Mouse (Mus musculus) hindbrain, embryonic 10.5 days (tissue): ENCODE data around the gene Wfdc2. TPM values are rescaled to one million over a fixed set of nuclear protein-coding genes. Genes with fewer than 3 reads are reported as not detected.

Experiments used
- DNase-seq: peaks from one replicate; pipeline ENCODE4 v3.0.0-alpha.2; 2017; ENCODE audit warnings: low spot score
- H3K27ac ChIP-seq: fragments of 300-500 bp; sonication (generic); 2 replicates; pipeline ENCODE4 v1.5.1; 2016; ENCODE audit warnings: mild to moderate bottlenecking, moderate library complexity
- H3K27me3 ChIP-seq: fragments of 300-500 bp; sonication (generic); 2 replicates; pipeline ENCODE4 v1.6.1; 2016; ENCODE audit warnings: mild to moderate bottlenecking; ENCODE audit not compliant: poor library complexity, insufficient read depth, severe bottlenecking
- H3K36me3 ChIP-seq: fragments of 300-500 bp; sonication (generic); 2 replicates; pipeline ENCODE4 v1.6.1; 2016; ENCODE audit warnings: mild to moderate bottlenecking, moderate library complexity
- H3K4me1 ChIP-seq: fragments of 300-500 bp; sonication (generic); replicated peaks from 2 replicates; pipeline ENCODE4 v1.6.1; 2016; ENCODE audit warnings: mild to moderate bottlenecking
- H3K4me3 ChIP-seq: fragments of 300-500 bp; sonication (generic); 2 replicates; pipeline ENCODE4 v1.5.1; 2016; ENCODE audit warnings: mild to moderate bottlenecking, moderate library complexity
- H3K9me3 ChIP-seq: fragments of 300-500 bp; sonication (generic); 2 replicates; pipeline ENCODE4 v1.6.1; 2016; ENCODE audit warnings: mild to moderate bottlenecking, moderate library complexity
- WGBS: fragments of 180-500 bp; shearing (Covaris S2); methylation state at CpG from one replicate; pipeline ENCODE4 v1.1.7; 2016; 5-methylcytosine and 5-hydroxymethylcytosine counted together
- polyA plus RNA-seq: library from polyadenylated mRNA; unstranded; fragments of >200 nt; fragmentation: Nextera tagmentation; extraction: Ambion mirVana; gene quantifications from 2 replicates; pipeline ENCODE4 v1.2.1, GENCODE M21; 2016

The Wfdc2 gene
- polyA plus RNA-seq: 27.6 and 64.4 TPM in 2 replicates

GRCm38 (mm10) chr2:164562391-164563188, at the start of gene Wfdc2:
Gene Wfdc2 (plus strand): TSS chr2:164562413.
- Histone ChIP-seq H3K27me3 (peaks cover 24% of the 10 kb centered on the region), H3K9me3 (peaks cover 5% of the 10 kb centered on the region; the same call in 1 of the 2 replicates), H3K27ac (peak within 1 kb of the TSS; percentile 91), H3K36me3 (peaks cover 13% of the 10 kb centered on the region), H3K4me1 (peaks cover 24% of the 10 kb centered on the region), H3K4me3 (peak within 1 kb of the TSS; percentile 69)
- peak; percentile 37 for DNase-seq
- 2% methylated on average over 24 of the region's 24 CpGs for WGBS

- H3K27me3 ChIP-seq: no peaks in the 10 kb centered on the region
- H3K9me3 ChIP-seq: no peaks in the 10 kb centered on the region
- H3K4me3 ChIP-seq: no peak overlapping the region
- H3K4me1 ChIP-seq: no peaks in the 10 kb centered on the region
- DNase-seq: no peak
- H3K27ac ChIP-seq: no peak overlapping the region
- H3K36me3 ChIP-seq: no peaks in the 10 kb centered on the region
- 76% methylated on average over 8 of the region's 8 CpGs for WGBS
Measured at GRCm38 (mm10) chr2:164513389-164513788, 48.8 kb upstream of the Wfdc2 start.

- H3K9me3 ChIP-seq: no peaks in the 10 kb centered on the region
- no peaks in the 10 kb centered on the region for H3K36me3 ChIP-seq
- 76% methylated on average over 3 of the region's 3 CpGs for WGBS
- no peak overlapping the region for H3K4me3 ChIP-seq
- H3K27ac ChIP-seq: no peak overlapping the region
- DNase-seq: no peak
- H3K4me1 ChIP-seq: no peaks in the 10 kb centered on the region
- no peaks in the 10 kb centered on the region for H3K27me3 ChIP-seq
Measured at GRCm38 (mm10) chr2:164514916-164515315, 47.3 kb upstream of the Wfdc2 start.

GRCm38 (mm10) chr2:164515897-164516296, 46.3 kb upstream of the Wfdc2 start:
- Histone ChIP-seq H3K27me3 (no peaks in the 10 kb centered on the region), H3K4me3 (no peak overlapping the region), H3K27ac (no peak overlapping the region), H3K36me3 (no peaks in the 10 kb centered on the region), H3K4me1 (no peaks in the 10 kb centered on the region; the same call in 1 of the 2 replicates), H3K9me3 (no peaks in the 10 kb centered on the region)
- 82% methylated on average over 9 of the region's 9 CpGs for WGBS
- no peak for DNase-seq

GRCm38 (mm10) chr2:164516592-164516991, 45.6 kb upstream of the Wfdc2 start:
- H3K27ac ChIP-seq: no peak overlapping the region
- no peak for DNase-seq
- no peak overlapping the region for H3K4me3 ChIP-seq
- 0 out of 2 replicates have a peak, but pooled peaks cover under 1% of the 10 kb centered on the region for H3K27me3 ChIP-seq
- WGBS: 91% methylated on average over 11 of the region's 11 CpGs
- no peaks in the 10 kb centered on the region for H3K9me3 ChIP-seq
- no peaks in the 10 kb centered on the region for H3K36me3 ChIP-seq
- H3K4me1 ChIP-seq: no peaks in the 10 kb centered on the region; the same call in 1 of the 2 replicates

- Histone ChIP-seq H3K36me3 (no peaks in the 10 kb centered on the region), H3K27ac (no peak overlapping the region), H3K4me3 (no peak overlapping the region), H3K27me3 (peaks cover 9% of the 10 kb centered on the region; the same call in 1 of the 2 replicates), H3K9me3 (no peaks in the 10 kb centered on the region), H3K4me1 (peaks cover 5% of the 10 kb centered on the region)
- DNase-seq: peak; percentile 63
- 32% methylated on average over 10 of the region's 10 CpGs for WGBS
Measured at GRCm38 (mm10) chr2:164517485-164518221, 44.6 kb upstream of the Wfdc2 start.

GRCm38 (mm10) chr2:164518266-164519170, 43.7 kb upstream of the Wfdc2 start:
- Histone ChIP-seq H3K36me3 (no peaks in the 10 kb centered on the region), H3K4me3 (no peak overlapping the region), H3K27ac (no peak overlapping the region), H3K4me1 (peaks cover 5% of the 10 kb centered on the region), H3K27me3 (peaks cover 15% of the 10 kb centered on the region; the same call in 1 of the 2 replicates), H3K9me3 (no peaks in the 10 kb centered on the region)
- WGBS: 70% methylated on average over 11 of the region's 11 CpGs
- DNase-seq: no peak

- Histone ChIP-seq H3K27me3 (peaks cover 15% of the 10 kb centered on the region; the same call in 1 of the 2 replicates), H3K4me3 (no peak overlapping the region), H3K9me3 (no peaks in the 10 kb centered on the region), H3K4me1 (peaks cover 5% of the 10 kb centered on the region), H3K36me3 (no peaks in the 10 kb centered on the region), H3K27ac (no peak overlapping the region)
- DNase-seq: no peak
- WGBS: 84% methylated on average over 6 of the region's 6 CpGs
Measured at GRCm38 (mm10) chr2:164519171-164519526, 43.1 kb upstream of the Wfdc2 start.

- peak; percentile 50 for DNase-seq
- Histone ChIP-seq H3K27me3 (peaks cover 15% of the 10 kb centered on the region; the same call in 1 of the 2 replicates), H3K36me3 (no peaks in the 10 kb centered on the region), H3K4me3 (no peak overlapping the region), H3K4me1 (peaks cover 5% of the 10 kb centered on the region), H3K9me3 (0 out of 2 replicates have a peak, but pooled peaks cover 4% of the 10 kb centered on the region), H3K27ac (no peak overlapping the region)
- 16% methylated on average over 3 of the region's 3 CpGs for WGBS
Measured at GRCm38 (mm10) chr2:164520782-164521181, 41.4 kb upstream of the Wfdc2 start.

- Histone ChIP-seq H3K9me3 (peaks cover 10% of the 10 kb centered on the region), H3K27ac (no peak overlapping the region), H3K4me3 (no peak overlapping the region), H3K4me1 (peaks cover 5% of the 10 kb centered on the region), H3K27me3 (peaks cover 15% of the 10 kb centered on the region; the same call in 1 of the 2 replicates), H3K36me3 (no peaks in the 10 kb centered on the region)
- 18% methylated on average over 11 of the region's 11 CpGs for WGBS
- DNase-seq: no peak
Measured at GRCm38 (mm10) chr2:164521841-164522240, 40.4 kb upstream of the Wfdc2 start.

GRCm38 (mm10) chr2:164522280-164522679, 39.9 kb upstream of the Wfdc2 start:
- no peak for DNase-seq
- Histone ChIP-seq H3K4me3 (no peak overlapping the region), H3K4me1 (peaks cover 5% of the 10 kb centered on the region), H3K27me3 (peaks cover 15% of the 10 kb centered on the region; the same call in 1 of the 2 replicates), H3K27ac (no peak overlapping the region), H3K36me3 (no peaks in the 10 kb centered on the region), H3K9me3 (peaks cover 13% of the 10 kb centered on the region)
- WGBS: 31% methylated on average over 8 of the region's 8 CpGs

GRCm38 (mm10) chr2:164523301-164523773, 38.9 kb upstream of the Wfdc2 start:
- no peak for DNase-seq
- H3K27me3 ChIP-seq: peaks cover 15% of the 10 kb centered on the region; the same call in 1 of the 2 replicates
- no peak overlapping the region for H3K27ac ChIP-seq
- WGBS: 87% methylated on average over 10 of the region's 10 CpGs
- H3K4me1 ChIP-seq: peaks cover 5% of the 10 kb centered on the region
- no peak overlapping the region for H3K4me3 ChIP-seq
- no peaks in the 10 kb centered on the region for H3K36me3 ChIP-seq
- H3K9me3 ChIP-seq: peaks cover 13% of the 10 kb centered on the region
